Mouse (Mus musculus): ENCODE measurements at regions not wholly inside any gene's neighbourhood (a gene's known extent, or its start where the extent isn't known, plus 50 kb on each side); places are given as distances from the start of the nearest gene placed in this dataset.

DNA sequence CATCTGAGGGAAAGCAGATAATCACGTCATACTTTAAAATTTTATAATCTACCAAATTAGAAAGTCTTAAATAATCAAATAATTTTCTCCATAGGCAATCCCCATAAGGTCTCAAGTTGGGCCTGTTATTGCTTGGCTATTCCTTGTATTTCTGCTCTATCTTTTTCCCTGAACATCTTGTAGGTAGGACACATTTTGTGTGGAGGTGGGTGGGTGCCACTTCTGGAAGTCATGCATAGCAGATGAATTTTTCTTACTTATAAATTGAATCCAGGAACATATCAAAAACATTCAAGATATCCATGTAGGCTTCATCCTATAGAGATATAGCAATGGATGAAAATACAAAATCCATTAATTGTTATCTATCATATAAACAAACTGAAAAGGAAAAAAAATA is 1418.7 kb downstream of the Cdh11 start:
- no peak for DNase-seq (ENCODE audit: low spot score in 2 of 2)

DNA sequence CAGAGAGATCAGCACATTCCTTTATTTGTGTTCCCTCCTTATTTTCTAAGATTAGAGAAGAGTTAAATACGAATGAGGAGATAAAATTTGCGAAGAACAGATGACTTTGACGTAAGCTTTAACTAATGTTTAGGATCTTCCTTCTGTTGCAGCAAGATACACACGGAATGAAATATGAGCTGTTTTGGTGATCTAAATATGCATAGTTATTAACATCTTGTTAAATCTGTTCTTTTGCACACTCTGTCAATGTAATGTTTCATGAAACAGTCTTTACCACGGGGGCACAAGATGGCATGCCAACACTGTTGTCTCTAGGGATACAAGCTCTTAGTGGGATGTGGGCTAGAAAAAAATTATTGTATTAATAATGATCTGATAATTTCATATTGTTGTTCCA is 1434.6 kb downstream of the Cdh11 start:
- DNase-seq (ENCODE audit: low spot score in 2 of 2) = peak in 1 of 2 experiments; percentile 29

DNA sequence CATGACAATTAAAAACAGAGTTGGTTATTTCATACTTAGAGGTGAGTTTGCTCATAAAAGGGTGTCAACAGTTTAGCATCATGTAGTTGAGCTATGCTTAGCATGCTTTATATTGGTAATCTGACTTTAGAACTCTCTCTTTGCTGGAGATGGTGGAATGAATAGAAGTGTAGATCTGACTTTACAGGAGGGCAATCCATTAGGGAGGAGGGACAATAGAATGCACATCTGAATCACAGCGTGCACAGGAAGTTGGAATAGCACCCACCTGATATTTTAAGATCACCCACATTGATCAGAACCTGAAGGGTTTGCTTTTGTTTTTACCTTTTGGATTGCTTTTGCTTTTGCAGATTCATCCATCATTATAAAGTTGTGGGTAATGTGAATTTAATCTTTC is 1435.7 kb downstream of the Cdh11 start:
- no peak for DNase-seq (ENCODE audit: low spot score in 2 of 2)

DNA sequence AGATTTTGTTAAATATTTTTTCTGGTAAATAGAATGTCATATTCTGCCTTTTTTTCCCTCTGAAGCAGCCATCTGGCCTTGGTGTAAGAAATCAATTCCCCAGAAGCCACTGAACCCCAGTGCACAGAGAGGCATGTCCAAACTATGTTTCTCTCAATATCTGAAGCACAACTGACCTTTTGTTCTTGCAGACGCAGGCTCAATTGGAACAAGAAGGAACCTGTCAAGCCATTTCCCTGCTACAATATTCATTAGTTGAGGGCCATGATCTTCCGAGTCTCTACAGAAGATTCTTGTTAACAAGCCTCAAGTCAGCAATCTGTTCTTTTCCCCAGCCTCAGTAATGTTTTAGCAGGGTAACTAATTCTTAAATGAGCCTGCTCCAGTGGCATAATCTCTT is 1456.2 kb downstream of the Cdh11 start:
- DNase-seq (ENCODE audit: low spot score in 2 of 2) = no peak

DNA sequence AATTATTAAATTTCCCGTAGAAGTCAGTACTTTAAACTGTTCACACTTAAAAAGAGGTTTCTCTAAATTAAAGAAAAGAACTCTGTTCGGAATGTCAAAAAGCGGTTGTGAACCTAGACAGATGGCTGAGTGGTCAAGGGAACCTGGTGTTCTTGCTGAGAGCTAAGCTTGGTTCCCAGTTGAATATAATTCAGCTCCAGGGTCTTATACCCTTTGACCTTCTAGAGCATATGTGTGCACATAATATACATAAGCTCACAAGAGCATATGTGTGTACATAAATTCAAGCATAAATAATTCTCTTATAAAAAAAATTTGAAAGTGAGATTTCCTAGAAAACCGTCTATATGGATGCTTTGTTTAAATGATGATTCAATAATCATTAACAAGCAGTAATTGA is 1456.7 kb downstream of the Cdh11 start:
- DNase-seq (ENCODE audit: low spot score in 2 of 2) = no peak

DNA sequence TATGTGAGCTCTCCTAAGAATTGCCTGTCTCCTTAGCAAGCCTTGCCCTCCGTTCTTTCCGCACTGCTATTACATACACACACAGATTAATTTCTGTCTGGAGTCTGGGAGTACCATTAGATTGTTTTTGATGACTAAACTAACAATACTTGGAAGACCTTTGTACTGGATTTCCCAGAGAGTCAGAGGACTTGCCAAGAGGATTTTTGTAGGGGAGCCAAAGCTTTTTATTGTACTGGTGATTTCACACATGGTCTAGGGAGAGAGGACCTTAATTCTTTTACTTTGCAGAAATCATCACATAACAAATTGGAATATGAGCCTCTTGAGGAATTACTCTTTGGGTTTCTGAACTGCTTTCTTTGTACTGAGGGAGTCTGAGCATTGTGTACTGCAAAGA is 1486.9 kb downstream of the Cdh11 start:
- no peak for DNase-seq (ENCODE audit: low spot score in 2 of 2)

DNA sequence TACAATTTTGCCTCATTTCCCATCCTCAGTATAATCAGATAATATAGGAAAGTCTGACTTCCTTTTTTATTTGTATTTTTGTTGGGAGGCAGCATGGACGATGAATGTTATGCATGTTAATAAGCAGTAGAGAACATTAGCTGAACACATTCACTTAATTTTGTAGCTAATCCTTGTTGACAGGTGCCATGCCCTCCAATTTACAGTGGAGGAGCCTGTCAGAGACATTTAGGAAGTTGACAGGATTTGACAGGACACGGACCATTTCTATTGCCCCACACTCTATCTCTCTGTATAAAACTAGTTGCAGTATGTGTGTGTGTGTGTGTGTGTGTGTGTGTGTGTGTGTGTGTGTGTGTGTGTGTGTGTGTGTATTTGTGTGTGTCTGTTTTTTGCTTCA is 1495.4 kb downstream of the Cdh11 start:
- no peak for DNase-seq (ENCODE audit: low spot score in 2 of 2)

DNA sequence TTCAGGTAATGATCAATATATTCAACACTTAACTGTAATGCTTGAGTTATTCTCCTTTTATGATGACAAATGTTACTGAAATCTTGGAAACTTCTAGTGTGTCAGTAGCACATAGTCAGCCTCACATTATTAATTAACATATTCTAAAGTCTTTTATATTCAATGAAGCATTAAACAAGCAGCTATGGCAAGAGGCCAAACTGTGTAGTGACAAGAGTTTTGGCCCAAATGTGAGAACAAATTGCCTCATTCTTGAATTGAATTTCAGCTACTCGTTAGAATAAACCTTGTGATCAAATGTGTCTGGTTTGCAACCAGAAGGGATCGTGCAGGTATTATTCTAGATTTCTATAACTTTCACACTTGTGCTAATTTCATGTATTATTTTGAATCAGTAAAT is 1542.8 kb downstream of the Cdh11 start:
- no peak for DNase-seq (ENCODE audit: low spot score in 2 of 2)

DNA sequence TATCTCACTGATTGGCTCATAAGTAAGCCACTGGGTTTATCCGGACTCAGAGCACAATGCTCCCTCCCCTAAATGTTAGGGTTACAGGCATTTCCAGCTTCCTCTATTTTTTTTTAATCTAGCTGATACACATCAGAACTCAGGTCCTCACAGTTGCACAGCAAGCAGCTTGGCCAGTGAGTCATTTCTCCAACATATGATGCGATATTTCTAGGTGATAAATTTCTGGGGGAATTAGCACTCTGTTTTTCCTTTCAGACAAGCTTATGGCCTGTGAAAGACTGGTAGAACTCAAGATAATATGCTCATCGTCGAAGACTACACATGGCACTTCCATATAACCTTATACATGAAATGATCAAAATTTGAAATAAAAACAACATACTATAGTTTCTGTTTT is 1543.6 kb downstream of the Cdh11 start:
- DNase-seq (ENCODE audit: low spot score in 2 of 2) = no peak

DNA sequence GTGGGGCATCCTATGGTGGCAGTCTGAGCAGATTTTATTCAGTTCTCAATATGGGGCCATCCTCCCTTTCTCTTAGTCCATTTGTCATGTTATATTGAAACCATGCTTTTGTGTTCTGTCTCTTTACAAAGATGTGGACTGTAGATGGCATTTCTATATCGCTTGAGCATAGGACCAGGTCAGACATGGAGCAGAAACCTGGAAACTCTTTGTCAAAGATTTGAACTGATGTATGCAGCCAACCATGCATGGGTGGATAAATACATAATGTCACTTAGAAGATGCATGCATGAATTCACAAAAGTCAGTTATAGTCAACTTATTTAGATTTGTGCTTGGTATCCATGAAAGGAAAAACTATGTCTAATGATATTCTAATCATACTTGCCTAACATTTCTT is 1587.5 kb downstream of the Cdh11 start:
- DNase-seq (ENCODE audit: low spot score in 2 of 2) = no peak

DNA sequence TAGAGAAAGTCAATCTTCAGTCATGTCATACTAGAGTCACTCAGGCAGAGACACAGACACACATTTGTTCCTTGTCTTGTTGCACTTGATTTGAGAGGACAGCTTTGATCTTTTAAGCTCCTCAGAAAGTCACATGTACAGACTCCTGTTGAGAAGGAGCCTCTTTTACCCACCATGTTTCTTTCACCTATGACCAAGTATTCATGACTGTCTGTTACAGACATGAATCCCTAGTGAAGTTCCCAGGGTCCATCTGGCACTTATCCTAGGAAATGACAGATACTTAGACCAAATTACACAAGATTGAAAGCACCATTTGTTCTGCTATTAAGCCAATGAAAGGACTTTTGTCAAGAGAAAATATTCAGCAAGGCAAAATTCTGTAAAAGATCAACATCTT is 1588.7 kb downstream of the Cdh11 start:
- DNase-seq (ENCODE audit: low spot score in 2 of 2) = peak in 1 of 2 experiments; percentile 10

DNA sequence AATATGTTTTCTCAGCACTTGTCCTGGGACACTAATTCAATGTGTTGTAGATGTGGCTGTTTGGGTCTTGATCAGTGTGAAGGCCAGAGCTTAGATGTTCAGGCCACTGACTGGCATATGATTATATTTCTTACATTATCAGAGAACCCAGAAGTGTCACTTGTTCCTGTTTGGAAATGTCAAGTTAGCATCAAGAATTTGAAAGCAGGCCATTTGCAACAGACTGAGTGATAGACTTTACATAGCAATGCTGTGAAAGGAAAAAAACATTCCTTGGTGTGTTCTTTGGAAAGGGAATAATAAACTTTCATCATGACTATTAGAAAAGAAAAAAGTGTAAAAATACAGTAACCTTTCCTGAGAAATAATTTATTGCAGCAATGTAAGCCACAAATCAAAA is 1596.9 kb downstream of the Cdh11 start:
- DNase-seq (ENCODE audit: low spot score in 2 of 2) = peak in 1 of 2 experiments; percentile 10

DNA sequence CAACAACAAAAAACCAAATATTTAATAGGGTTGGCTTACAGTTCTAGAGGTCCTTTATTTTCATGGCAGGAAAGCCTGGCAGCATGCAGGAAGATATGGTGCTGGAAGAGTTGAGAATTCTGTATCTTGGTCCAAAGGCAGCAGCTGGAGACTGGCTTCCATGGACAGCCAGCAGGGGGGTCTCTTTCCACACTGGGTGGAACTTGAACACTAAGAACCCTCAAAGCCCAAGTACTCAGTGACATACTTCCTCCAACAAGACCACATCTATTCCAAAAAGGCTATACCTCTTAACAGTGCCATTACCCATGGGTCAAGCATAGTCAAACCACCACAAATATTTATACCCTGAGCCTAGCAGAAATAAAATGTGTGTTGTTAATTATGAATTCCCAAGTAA is 1630.5 kb downstream of the Cdh11 start:
- DNase-seq (ENCODE audit: low spot score in 2 of 2) = no peak
